Mouse (Mus musculus) kidney, postnatal 36 days (tissue): ENCODE data around the gene Ccn1.

ENCODE experiments used
- DNase-seq, 2 experiments: peaks; one replicate each; pipeline ENCODE4 v3.0.0; 2021 to 2022; ENCODE audit warnings: mixed read lengths in 2 of 2

The Ccn1 gene

GRCm38 (mm10) chr3:145619621-145620365 is 30.0 kb downstream of the Ccn1 start:
- DNase-seq, result no peak

GRCm38 (mm10) chr3:145618299-145618698 is 31.5 kb downstream of the Ccn1 start:
- no peak for DNase-seq

- peak; percentile 48 to 68 for DNase-seq
Observed at GRCm38 (mm10) chr3:145614362-145615115, 35.2 kb downstream of the Ccn1 start.

- no peak for DNase-seq
Observed at GRCm38 (mm10) chr3:145613234-145613633, 36.5 kb downstream of the Ccn1 start.

- peak in 1 of 2 experiments; percentile 62 for DNase-seq
Observed at GRCm38 (mm10) chr3:145612662-145613061, 37.1 kb downstream of the Ccn1 start.

- no peak for DNase-seq
Observed at GRCm38 (mm10) chr3:145608320-145608719, 41.5 kb downstream of the Ccn1 start.

- no peak for DNase-seq
Observed at GRCm38 (mm10) chr3:145605437-145606123, 44.2 kb downstream of the Ccn1 start.

GRCm38 (mm10) chr3:145602410-145603206 is 47.2 kb downstream of the Ccn1 start:
- DNase-seq, result peak; percentile 27 to 51

GRCm38 (mm10) chr3:145601345-145601744 is 48.4 kb downstream of the Ccn1 start:
- no peak for DNase-seq

- no peak for DNase-seq
Observed at GRCm38 (mm10) chr3:145600801-145601200, 49.0 kb downstream of the Ccn1 start.

GRCm38 (mm10) chr3:145599059-145599458 is 50.7 kb downstream of the Ccn1 start:
- no peak for DNase-seq
